Mouse (Mus musculus): ENCODE results near the gene Ppara.

Gene Ppara

GRCm38 (mm10) chr15:85851656-85852392, 117.0 kb downstream of the Ppara start:
- DNase-seq (ENCODE audit: low spot score in 2 of 2) = no peak

Data from frontal cortex, postnatal 36 days (tissue).